Mouse (Mus musculus) midbrain, embryonic 12.5 days (tissue): ENCODE results near the gene Zfp963. TPM values are rescaled to one million over a fixed set of nuclear protein-coding genes. Genes with fewer than 3 reads are reported as not detected.
A peak's percentile ranks its signal among the peaks of the same experiment; 100 is the strongest.

Experiments
- ATAC-seq: fragments of 200-750 bp; cut with Nextera tagmentation; 2 replicates; pipeline ENCODE4 v1.8.0; 2017; ENCODE audit warnings: low read depth, moderate TSS enrichment, moderate library complexity; ENCODE audit not compliant: low FRiP score
- H3K27ac ChIP-seq: fragments of 300-500 bp; sonication (generic); replicated peaks from 2 replicates; pipeline ENCODE4 v1.5.1; 2016; ENCODE audit warnings: mild to moderate bottlenecking
- H3K27me3 ChIP-seq: fragments of 300-500 bp; sonication (generic); 2 replicates; pipeline ENCODE4 v1.6.1; 2016; ENCODE audit warnings: mild to moderate bottlenecking
- H3K36me3 ChIP-seq: fragments of 300-500 bp; sonication (generic); 2 replicates; pipeline ENCODE4 v1.6.1; 2016
- H3K4me1 ChIP-seq: fragments of 300-500 bp; sonication (generic); 2 replicates; pipeline ENCODE4 v1.6.1; 2016
- H3K4me2 ChIP-seq: fragments of 300-500 bp; sonication (generic); replicated peaks from 2 replicates; pipeline ENCODE4 v1.6.1; 2016; ENCODE audit warnings: mild to moderate bottlenecking, moderate library complexity
- H3K4me3 ChIP-seq: fragments of 300-500 bp; sonication (generic); 2 replicates; pipeline ENCODE4 v1.5.1; 2016; ENCODE audit warnings: mild to moderate bottlenecking
- H3K9ac ChIP-seq: fragments of 300-500 bp; sonication (generic); replicated peaks from 2 replicates; pipeline ENCODE4 v1.6.1; 2016; ENCODE audit warnings: mild to moderate bottlenecking, moderate library complexity
- H3K9me3 ChIP-seq: fragments of 300-500 bp; sonication (generic); 2 replicates; pipeline ENCODE4 v1.6.1; 2016; ENCODE audit warnings: mild to moderate bottlenecking
- WGBS: fragments of 180-500 bp; shearing (Covaris S2); methylation state at CpG from one replicate; pipeline ENCODE4 v1.1.7; 2016; 5-methylcytosine and 5-hydroxymethylcytosine counted together
- polyA plus RNA-seq: library from polyadenylated mRNA; unstranded; fragments of >200 nt; fragmentation: Nextera tagmentation; extraction: Ambion mirVana; gene quantifications from 2 replicates; pipeline ENCODE4 v1.2.1, GENCODE M21; 2016

Gene Zfp963
- polyA plus RNA-seq, result 6.3 and 7.3 TPM in 2 replicates

GRCm38 (mm10) chr8:69749544-69750454 lies at the start of gene Zfp963:
Zfp963 (minus strand) TSS chr8:69749970.
- 4% methylated on average over 48 of the region's 48 CpGs for WGBS
- peaks cover 6% of the 10 kb centered on the region for H3K4me1 ChIP-seq
- peak; percentile 99 for ATAC-seq
- no peaks in the 10 kb centered on the region for H3K27me3 ChIP-seq
- peak within 1 kb of the TSS; percentile 82 for H3K9ac ChIP-seq
- H3K36me3 ChIP-seq, result 0 out of 2 replicates have a peak, but pooled peaks cover 12% of the 10 kb centered on the region
- H3K9me3 ChIP-seq, result no peaks in the 10 kb centered on the region
- H3K4me2 ChIP-seq, result peak within 1 kb of the TSS; percentile 55
- peak within 1 kb of the TSS; percentile 76 for H3K4me3 ChIP-seq
- H3K27ac ChIP-seq, result peak within 1 kb of the TSS; percentile 99

DNA sequence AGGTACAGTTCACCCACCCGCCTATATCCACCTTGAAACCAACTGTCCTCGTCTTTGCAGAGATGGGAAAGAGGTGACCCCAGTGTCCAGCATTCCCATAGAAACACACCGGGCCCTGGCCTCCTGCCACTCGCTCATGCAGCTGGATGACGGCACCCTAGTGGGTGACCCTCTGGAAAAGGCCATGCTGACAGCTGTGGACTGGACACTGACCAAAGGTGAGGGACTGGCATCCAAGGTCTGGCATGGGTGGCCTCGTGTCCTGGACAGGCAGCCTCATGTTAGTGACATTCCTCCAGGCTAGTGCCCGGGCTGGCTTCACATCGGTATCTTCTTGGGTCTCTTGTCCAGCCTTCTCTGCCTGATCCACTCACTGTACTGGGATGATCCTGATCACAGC lies 49.5 kb upstream of the Zfp963 start:
- no peak overlapping the region for H3K4me3 ChIP-seq
- H3K4me1 ChIP-seq, result no peaks in the 10 kb centered on the region
- H3K27me3 ChIP-seq, result no peaks in the 10 kb centered on the region
- H3K36me3 ChIP-seq, result peaks cover 98% of the 10 kb centered on the region
- H3K9ac ChIP-seq, result no peak overlapping the region
- H3K4me2 ChIP-seq, result no peak overlapping the region
- 89% methylated on average over 8 of the region's 8 CpGs for WGBS
- H3K9me3 ChIP-seq, result no peaks in the 10 kb centered on the region
- ATAC-seq, result no peak
- H3K27ac ChIP-seq, result no peak overlapping the region

DNA sequence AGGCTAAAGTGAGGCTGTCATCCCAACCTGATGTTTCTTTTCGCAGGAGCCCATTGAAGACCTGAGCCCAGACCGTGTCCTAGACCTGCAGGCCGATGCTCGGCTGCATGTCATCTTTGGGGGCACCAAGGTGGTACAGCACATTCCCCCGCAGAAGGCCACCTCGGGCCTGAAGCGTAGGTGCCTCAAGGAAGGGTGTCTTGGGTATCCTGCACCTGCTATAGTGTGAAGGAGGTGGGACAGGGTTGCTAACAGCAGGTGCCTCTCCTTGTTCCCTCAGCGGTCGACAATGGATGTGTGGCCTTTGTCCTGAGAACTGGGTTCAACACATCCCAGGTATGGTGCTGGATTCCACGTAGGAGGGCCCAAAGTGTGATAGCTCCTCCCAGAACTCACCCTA lies 47.9 kb upstream of the Zfp963 start:
- H3K27me3 ChIP-seq, result no peaks in the 10 kb centered on the region
- no peaks in the 10 kb centered on the region for H3K9me3 ChIP-seq
- no peak overlapping the region for H3K9ac ChIP-seq
- H3K4me3 ChIP-seq, result no peak overlapping the region
- H3K4me1 ChIP-seq, result peaks cover 7% of the 10 kb centered on the region
- 93% methylated on average over 10 of the region's 10 CpGs for WGBS
- H3K36me3 ChIP-seq, result peaks cover 94% of the 10 kb centered on the region
- H3K27ac ChIP-seq, result no peak overlapping the region
- H3K4me2 ChIP-seq, result no peak overlapping the region
- no peak for ATAC-seq

GRCm38 (mm10) chr8:69796721-69797345 lies 47.1 kb upstream of the Zfp963 start:
- Histone ChIP-seq H3K9ac (no peak overlapping the region), H3K27me3 (no peaks in the 10 kb centered on the region), H3K4me1 (peaks cover 15% of the 10 kb centered on the region), H3K9me3 (no peaks in the 10 kb centered on the region), H3K4me3 (no peak overlapping the region), H3K36me3 (peaks cover 85% of the 10 kb centered on the region), H3K4me2 (no peak overlapping the region), H3K27ac (no peak overlapping the region)
- WGBS, result 95% methylated on average over 16 of the region's 16 CpGs
- no peak for ATAC-seq

DNA sequence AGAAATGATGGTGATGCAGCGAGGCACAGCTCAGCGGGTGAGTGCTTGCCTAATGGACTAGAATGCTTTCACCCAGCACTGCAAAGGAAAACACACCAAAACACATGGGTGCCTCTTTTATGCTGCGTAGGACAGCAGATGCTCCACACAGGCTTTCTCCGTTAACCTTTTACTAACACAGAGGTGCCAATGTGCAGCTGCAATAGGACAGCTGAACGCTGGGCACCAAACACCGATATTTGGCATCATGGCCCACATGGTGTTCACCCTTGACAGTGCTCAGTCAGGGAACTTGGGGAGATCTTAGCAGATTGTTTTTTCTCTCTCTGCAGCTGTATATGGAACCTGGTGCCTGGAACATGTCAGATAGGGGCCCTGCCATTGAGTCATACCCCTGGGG lies 45.1 kb upstream of the Zfp963 start:
- no peak overlapping the region for H3K9ac ChIP-seq
- 98% methylated on average over 6 of the region's 6 CpGs for WGBS
- peaks cover 68% of the 10 kb centered on the region for H3K36me3 ChIP-seq
- no peaks in the 10 kb centered on the region for H3K9me3 ChIP-seq
- no peak for ATAC-seq
- no peaks in the 10 kb centered on the region for H3K27me3 ChIP-seq
- H3K4me3 ChIP-seq, result no peak overlapping the region
- H3K27ac ChIP-seq, result no peak overlapping the region
- no peak overlapping the region for H3K4me2 ChIP-seq
- H3K4me1 ChIP-seq, result peaks cover 19% of the 10 kb centered on the region

- no peak overlapping the region for H3K4me2 ChIP-seq
- no peaks in the 10 kb centered on the region for H3K27me3 ChIP-seq
- H3K27ac ChIP-seq, result no peak overlapping the region
- peaks cover 19% of the 10 kb centered on the region for H3K4me1 ChIP-seq
- no peak for ATAC-seq
- peaks cover 60% of the 10 kb centered on the region for H3K36me3 ChIP-seq
- H3K4me3 ChIP-seq, result no peak overlapping the region
- no peak overlapping the region for H3K9ac ChIP-seq
- H3K9me3 ChIP-seq, result no peaks in the 10 kb centered on the region
- 95% methylated on average over 3 of the region's 3 CpGs for WGBS
Observed at GRCm38 (mm10) chr8:69794096-69794495, 44.3 kb upstream of the Zfp963 start.

GRCm38 (mm10) chr8:69793666-69794065 lies 43.9 kb upstream of the Zfp963 start:
- 89% methylated on average over 4 of the region's 4 CpGs for WGBS

DNA sequence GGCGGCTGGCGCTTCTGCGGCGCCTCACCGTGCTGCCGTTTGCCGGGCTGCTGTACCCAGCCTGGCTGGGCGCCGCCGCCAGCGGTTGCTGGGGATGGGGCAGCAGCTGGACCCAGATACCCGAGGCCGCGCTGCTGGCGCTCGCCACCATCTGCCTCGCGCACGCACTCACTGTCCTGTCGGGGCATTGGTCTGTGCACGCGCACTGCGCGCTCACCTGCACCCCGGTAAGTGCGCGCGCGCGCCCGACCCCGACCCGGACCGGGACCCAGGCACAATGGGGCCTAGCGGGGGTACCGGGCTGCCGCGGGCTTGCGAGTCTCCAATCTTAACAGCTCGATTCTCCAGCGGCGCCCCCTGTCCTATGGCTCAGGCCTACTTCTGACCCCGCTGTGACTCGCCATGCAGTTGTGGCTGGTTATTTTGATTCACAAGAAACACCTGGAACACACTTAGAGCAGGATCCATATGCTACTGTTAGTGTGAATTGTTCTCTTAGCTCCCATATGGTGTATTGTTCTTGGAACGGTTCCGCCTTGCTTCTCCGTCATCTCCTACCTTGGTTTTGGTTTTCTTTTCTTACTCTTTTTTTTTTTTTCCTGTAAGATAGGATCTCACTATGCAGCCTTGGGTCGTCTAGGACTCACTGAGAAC lies 41.8 kb upstream of the Zfp963 start:
- H3K4me2 ChIP-seq, result peak overlapping the region; percentile 88
- H3K36me3 ChIP-seq, result peaks cover 34% of the 10 kb centered on the region
- H3K27ac ChIP-seq, result peak overlapping the region; percentile 70
- peaks cover 19% of the 10 kb centered on the region for H3K4me1 ChIP-seq
- H3K9me3 ChIP-seq, result no peaks in the 10 kb centered on the region
- WGBS, result under 1% methylated on average over 37 of the region's 48 CpGs
- peak; percentile 83 for ATAC-seq
- peak overlapping the region; percentile 95 for H3K9ac ChIP-seq
- peak overlapping the region; percentile 88 for H3K4me3 ChIP-seq
- H3K27me3 ChIP-seq, result no peaks in the 10 kb centered on the region

More at GRCm38 (mm10) chr8:69793666-69794065, 43.9 kb upstream of the Zfp963 start:
- H3K4me1 ChIP-seq, result peaks cover 19% of the 10 kb centered on the region
- no peak overlapping the region for H3K9ac ChIP-seq
- H3K4me3 ChIP-seq, result no peak overlapping the region
- H3K27ac ChIP-seq, result no peak overlapping the region
- no peak overlapping the region for H3K4me2 ChIP-seq
- H3K9me3 ChIP-seq, result no peaks in the 10 kb centered on the region
- no peak for ATAC-seq
- peaks cover 55% of the 10 kb centered on the region for H3K36me3 ChIP-seq
- no peaks in the 10 kb centered on the region for H3K27me3 ChIP-seq

DNA sequence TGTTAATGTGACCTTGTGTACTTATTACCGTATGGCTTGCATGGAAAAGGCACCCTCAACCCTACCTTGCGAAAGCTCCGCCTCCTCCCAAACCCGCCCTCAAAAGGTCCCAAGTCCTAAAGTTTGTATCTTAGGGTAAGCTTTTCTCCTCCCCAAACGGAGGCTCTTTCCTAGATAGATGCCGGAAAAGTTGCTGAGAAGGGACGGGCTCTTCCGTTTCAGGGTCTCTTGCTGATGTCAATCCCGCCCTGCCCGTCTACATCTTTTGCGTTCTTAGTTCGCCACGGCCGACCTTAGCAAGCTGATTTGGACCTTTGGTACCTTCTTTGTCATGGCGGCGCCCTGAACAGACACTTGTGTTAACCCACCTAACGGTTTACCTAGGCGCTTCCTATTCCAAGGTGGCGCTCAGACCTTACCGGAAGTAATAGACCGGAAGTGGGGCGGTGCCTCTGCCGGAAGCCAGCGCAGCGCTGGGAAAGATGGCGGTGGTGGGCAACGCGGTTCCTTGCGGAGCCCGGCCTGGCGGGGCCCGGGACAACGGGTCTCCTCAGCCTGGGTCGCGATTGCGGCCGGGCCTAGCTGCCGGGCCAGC lies 41.1 kb upstream of the Zfp963 start, which contains the start of the genes Atp13a1 and Zfp866:
Gene Atp13a1, plus strand, starts transcription at position 391 of the 595 bp plus-strand sequence.
Gene Zfp866, minus strand, starts transcription at position 406 of the 595 bp plus-strand sequence.
- Histone ChIP-seq H3K9me3 (no peaks in the 10 kb centered on the region), H3K4me2 (peak within 1 kb of the TSS; percentile 88), H3K4me1 (peaks cover 19% of the 10 kb centered on the region), H3K9ac (peak within 1 kb of the TSS; percentile 95), H3K4me3 (peak within 1 kb of the TSS; percentile 88), H3K27ac (peak within 1 kb of the TSS; percentile 70), H3K36me3 (peaks cover 27% of the 10 kb centered on the region), H3K27me3 (no peaks in the 10 kb centered on the region)
- under 1% methylated on average over 38 of the region's 38 CpGs for WGBS
- ATAC-seq, result peak; percentile 97

- Histone ChIP-seq H3K9me3 (no peaks in the 10 kb centered on the region), H3K4me3 (peak overlapping the region; percentile 88), H3K36me3 (peaks cover 22% of the 10 kb centered on the region), H3K9ac (peak overlapping the region; percentile 95), H3K27me3 (no peaks in the 10 kb centered on the region), H3K4me1 (peaks cover 19% of the 10 kb centered on the region), H3K27ac (peak overlapping the region; percentile 70), H3K4me2 (peak overlapping the region; percentile 88)
- WGBS, result 32% methylated on average over 11 of the region's 11 CpGs
- ATAC-seq, result no peak
Observed at GRCm38 (mm10) chr8:69790364-69790763, 40.6 kb upstream of the Zfp963 start.

- no peak for ATAC-seq
- H3K4me3 ChIP-seq, result no peak overlapping the region
- H3K27me3 ChIP-seq, result no peaks in the 10 kb centered on the region
- no peak overlapping the region for H3K9ac ChIP-seq
- H3K9me3 ChIP-seq, result no peaks in the 10 kb centered on the region
- H3K36me3 ChIP-seq, result peaks cover 16% of the 10 kb centered on the region
- H3K4me2 ChIP-seq, result no peak overlapping the region
- 69% methylated on average over 5 of the region's 5 CpGs for WGBS
- H3K4me1 ChIP-seq, result peaks cover 19% of the 10 kb centered on the region
- H3K27ac ChIP-seq, result no peak overlapping the region
Observed at GRCm38 (mm10) chr8:69789731-69790130, 40.0 kb upstream of the Zfp963 start.
